Comparison of ENCODE assay signal across 8 mouse cellular contexts in genomic region chr1:171361106-171362103, GRCm38 (mm10). TPM values are rescaled to one million over a fixed set of nuclear protein-coding genes. Genes with fewer than 3 reads are reported as not detected.
A peak's percentile ranks its signal among the peaks of the same experiment; 100 is the strongest.
DNase-seq lines count a peak whose midpoint lies in the region; ATAC-seq and TF ChIP-seq lines count a peak whose summit lies in the region.

No protein-coding gene starts in this region.

- peak overlapping the region; percentile 84 for H3K4me2 ChIP-seq in limb, embryonic 13.5 days (replicated peaks)
- H3K4me2 ChIP-seq in midbrain, embryonic 14.5 days (ENCODE audit: low read length) = peak overlapping the region; percentile 94

- 36% methylated on average over 16 of the region's 16 CpGs for WGBS in heart, adult 2 months
- 37% methylated on average over 16 of the region's 16 CpGs for WGBS in kidney, adult 2 months
- 16% methylated on average over 16 of the region's 16 CpGs for WGBS in limb, embryonic 13.5 days
- WGBS in midbrain, embryonic 14.5 days = 28% methylated on average over 16 of the region's 16 CpGs

- H3K4me1 ChIP-seq in heart, adult 2 months (ENCODE audit: control insufficient read depth, insufficient read depth, low read length) = no peaks in the 10 kb centered on the region; the same call in 1 of the 2 replicates
- H3K4me1 ChIP-seq in kidney, adult 2 months (ENCODE audit: control insufficient read depth, insufficient read depth, low read length) = no peaks in the 10 kb centered on the region; the same call in 1 of the 2 replicates
- peaks cover 22% of the 10 kb centered on the region for H3K4me1 ChIP-seq in limb, embryonic 13.5 days
- H3K4me1 ChIP-seq in midbrain, embryonic 14.5 days (ENCODE audit: control insufficient read depth, insufficient read depth, low read length) = peaks cover 11% of the 10 kb centered on the region

- TF ChIP-seq POLR2A in heart, adult 2 months (IDR thresholded peaks at IDR 0.05; ENCODE audit: insufficient read depth, low read depth, low read length) = no peak
- no peak for TF ChIP-seq POLR2A in kidney, adult 2 months (IDR thresholded peaks at IDR 0.05; ENCODE audit: low read depth, low read length)

- peak; percentile 98 for TF ChIP-seq CTCF in heart, adult 2 months (IDR thresholded peaks at IDR 0.05)
- peak; percentile 86 for TF ChIP-seq CTCF in kidney, adult 2 months (conservative IDR thresholded peaks at IDR 0.05; ENCODE audit: insufficient read depth, insufficient read length, low read depth, low read length)

- no peaks in the 10 kb centered on the region for H3K36me3 ChIP-seq in heart, adult 2 months (ENCODE audit: control insufficient read depth, insufficient read depth, low read length)
- no peaks in the 10 kb centered on the region for H3K36me3 ChIP-seq in kidney, adult 2 months (ENCODE audit: control insufficient read depth, insufficient read depth, low read length)
- H3K36me3 ChIP-seq in limb, embryonic 13.5 days = peaks cover 32% of the 10 kb centered on the region
- peaks cover 18% of the 10 kb centered on the region for H3K36me3 ChIP-seq in midbrain, embryonic 14.5 days (ENCODE audit: control insufficient read depth, insufficient read depth, low read length)

- peak; percentile 66 for ATAC-seq in activated CD4-positive, CD25-positive, alpha-beta regulatory T cell, adult 4 months
- peak; percentile 53; the same call in 1 of the 2 replicates for ATAC-seq in limb, embryonic 13.5 days (ENCODE audit: low FRiP score, low read depth)
- peak; percentile 80 for ATAC-seq in midbrain, embryonic 14.5 days (ENCODE audit: low FRiP score, low TSS enrichment)

- H3K9me3 ChIP-seq in limb, embryonic 13.5 days = peaks cover 5% of the 10 kb centered on the region
- H3K9me3 ChIP-seq in midbrain, embryonic 14.5 days (ENCODE audit: control insufficient read depth, low read length) = peaks cover 3% of the 10 kb centered on the region

- peak overlapping the region; percentile 44; the same call in 1 of the 2 replicates for H3K27ac ChIP-seq in heart, adult 2 months
- H3K27ac ChIP-seq in kidney, adult 2 months (ENCODE audit: insufficient read depth, low read depth, low read length) = peak overlapping the region; percentile 58; the same call in 1 of the 2 replicates
- peak overlapping the region; percentile 74 for H3K27ac ChIP-seq in limb, embryonic 13.5 days
- H3K27ac ChIP-seq in midbrain, embryonic 14.5 days (replicated peaks; ENCODE audit: low read depth, low read length) = peak overlapping the region; percentile 80

- no peaks in the 10 kb centered on the region for H3K79me2 ChIP-seq in heart, adult 2 months (replicated peaks; ENCODE audit: control insufficient read depth, insufficient read depth, low read length)

- peak overlapping the region; percentile 49; the same call in 1 of the 2 replicates for H3K9ac ChIP-seq in heart, adult 2 months (ENCODE audit: low read depth, low read length)
- peak overlapping the region; percentile 78 for H3K9ac ChIP-seq in limb, embryonic 13.5 days
- peak overlapping the region; percentile 73 for H3K9ac ChIP-seq in midbrain, embryonic 14.5 days (replicated peaks; ENCODE audit: low read length)

- H3K27me3 ChIP-seq in heart, adult 2 months (ENCODE audit: control insufficient read depth, insufficient read depth, low read length) = no peaks in the 10 kb centered on the region
- H3K27me3 ChIP-seq in kidney, adult 2 months (replicated peaks; ENCODE audit: control insufficient read depth, insufficient read depth, low read length) = no peaks in the 10 kb centered on the region
- H3K27me3 ChIP-seq in limb, embryonic 13.5 days = peaks cover 10% of the 10 kb centered on the region
- no peaks in the 10 kb centered on the region for H3K27me3 ChIP-seq in midbrain, embryonic 14.5 days (ENCODE audit: control insufficient read depth, insufficient read depth, low read length)

- peak; percentile 74; the same call in 1 of the 2 replicates for TF ChIP-seq EP300 in heart, adult 2 months (IDR thresholded peaks at IDR 0.05; ENCODE audit: insufficient read depth, low read depth, low read length)

- intact Hi-C loops in heart, adult 2 months (cut with DNase I) = loop anchor here (1.0 to 5.0 kb wide), 3 partner anchors 46 to 205 kb away; no protein-coding TSS in a partner anchor

- peak; percentile 86 for DNase-seq in 3T3-L1 (ENCODE audit: low read depth, low spot score)
- DNase-seq in embryo, embryonic 10.5 days (ENCODE audit: low spot score) = peak; percentile 92
- peak; percentile 55 to 56 for DNase-seq in heart, adult 2 months
- peak; percentile 78 for DNase-seq in kidney, adult 2 months
- DNase-seq in midbrain, embryonic 14.5 days = peak; percentile 93
- DNase-seq in spleen, postnatal 14 days (ENCODE audit: low spot score in 2 of 2) = peak; percentile 51 to 70

- H3K4me3 ChIP-seq in heart, adult 2 months = peak overlapping the region; percentile 13
- peak overlapping the region; percentile 69 for H3K4me3 ChIP-seq in kidney, adult 2 months (ENCODE audit: insufficient read depth, low read depth, low read length)
- peak overlapping the region; percentile 56 for H3K4me3 ChIP-seq in limb, embryonic 13.5 days
- H3K4me3 ChIP-seq in midbrain, embryonic 14.5 days (replicated peaks; ENCODE audit: low read depth, low read length) = peak overlapping the region; percentile 39

RNA-seq across cellular contexts. Expression of gene Klhdc9, which starts 0.8 kb away (rescaled TPM):
- polyA plus RNA-seq in activated CD4-positive, CD25-positive, alpha-beta regulatory T cell, adult 4 months (2017; shearing (Covaris generic)) = under 1 TPM in 1 of 2 experiments, not detected in 1; 0.48 TPM
- total RNA-seq in heart, adult 2 months (2021) = under 1 TPM in 1 of 2 experiments, not detected in 1; 0.16 TPM
- polyA plus RNA-seq in heart, adult 2 months (2012; rRNA removed) = 0.20 and 0.25 TPM in 2 replicates
- polyA plus RNA-seq in kidney, adult 2 months (2012; rRNA removed) = 6.9 and 7.1 TPM in 2 replicates
- polyA plus RNA-seq in limb, embryonic 13.5 days (2015; fragmentation: Nextera tagmentation; extraction: Ambion mirVana) = 2.2 and 2.3 TPM in 2 replicates
- polyA plus RNA-seq in midbrain, embryonic 14.5 days (2014; fragmentation: Nextera tagmentation; extraction: Ambion mirVana) = 3.6 and 3.7 TPM in 2 replicates

RNA-seq across cellular contexts. Expression of gene Nectin4, which starts 8.5 kb away (rescaled TPM):
- polyA plus RNA-seq in activated CD4-positive, CD25-positive, alpha-beta regulatory T cell, adult 4 months (2017; shearing (Covaris generic)) = under 1 TPM in 1 of 2 experiments, not detected in 1; 0.09 TPM
- under 1 TPM; 0.13 to 0.23 TPM for total RNA-seq in heart, adult 2 months (2021)
- polyA plus RNA-seq in heart, adult 2 months (2012; rRNA removed) = 0.21 and 0.29 TPM in 2 replicates
- 2.3 TPM in 2 replicates for polyA plus RNA-seq in kidney, adult 2 months (2012; rRNA removed)
- polyA plus RNA-seq in limb, embryonic 13.5 days (2015; fragmentation: Nextera tagmentation; extraction: Ambion mirVana) = 11.7 and 13.7 TPM in 2 replicates
- polyA plus RNA-seq in midbrain, embryonic 14.5 days (2014; fragmentation: Nextera tagmentation; extraction: Ambion mirVana) = 1.4 and 1.6 TPM in 2 replicates

RNA-seq across cellular contexts. Expression of gene Pfdn2, which starts 15.9 kb away (rescaled TPM):
- 10 to 100 TPM; 34.7 to 60.5 TPM for polyA plus RNA-seq in activated CD4-positive, CD25-positive, alpha-beta regulatory T cell, adult 4 months (2017; shearing (Covaris generic))
- 10 to 100 TPM; 68.3 to 97.4 TPM for total RNA-seq in heart, adult 2 months (2021)
- 25.4 and 29.8 TPM in 2 replicates for polyA plus RNA-seq in heart, adult 2 months (2012; rRNA removed)
- 17.1 and 37.0 TPM in 2 replicates for polyA plus RNA-seq in kidney, adult 2 months (2012; rRNA removed)
- polyA plus RNA-seq in limb, embryonic 13.5 days (2015; fragmentation: Nextera tagmentation; extraction: Ambion mirVana) = 120 and 128 TPM in 2 replicates
- 63.0 and 94.0 TPM in 2 replicates for polyA plus RNA-seq in midbrain, embryonic 14.5 days (2014; fragmentation: Nextera tagmentation; extraction: Ambion mirVana)

RNA-seq across cellular contexts. Expression of gene Nit1, which starts 16.0 kb away (rescaled TPM):
- polyA plus RNA-seq in activated CD4-positive, CD25-positive, alpha-beta regulatory T cell, adult 4 months (2017; shearing (Covaris generic)) = 10 to 100 TPM; 26.3 to 29.7 TPM
- 10 to 100 TPM; 25.9 to 32.7 TPM for total RNA-seq in heart, adult 2 months (2021)
- polyA plus RNA-seq in heart, adult 2 months (2012; rRNA removed) = 40.1 and 41.3 TPM in 2 replicates
- 207 and 209 TPM in 2 replicates for polyA plus RNA-seq in kidney, adult 2 months (2012; rRNA removed)
- 43.5 and 43.9 TPM in 2 replicates for polyA plus RNA-seq in limb, embryonic 13.5 days (2015; fragmentation: Nextera tagmentation; extraction: Ambion mirVana)
- 39.1 and 45.0 TPM in 2 replicates for polyA plus RNA-seq in midbrain, embryonic 14.5 days (2014; fragmentation: Nextera tagmentation; extraction: Ambion mirVana)

RNA-seq across cellular contexts. Expression of gene Arhgap30, which starts 27.3 kb away (rescaled TPM):
- polyA plus RNA-seq in activated CD4-positive, CD25-positive, alpha-beta regulatory T cell, adult 4 months (2017; shearing (Covaris generic)) = 10 to 100 TPM; 71.7 to 78.8 TPM
- total RNA-seq in heart, adult 2 months (2021) = 1 to 10 TPM; 2.3 to 2.4 TPM
- 2.6 and 3.2 TPM in 2 replicates for polyA plus RNA-seq in heart, adult 2 months (2012; rRNA removed)
- 1.6 and 4.8 TPM in 2 replicates for polyA plus RNA-seq in kidney, adult 2 months (2012; rRNA removed)
- 1.4 and 1.5 TPM in 2 replicates for polyA plus RNA-seq in limb, embryonic 13.5 days (2015; fragmentation: Nextera tagmentation; extraction: Ambion mirVana)
- 0.09 and 0.42 TPM in 2 replicates for polyA plus RNA-seq in midbrain, embryonic 14.5 days (2014; fragmentation: Nextera tagmentation; extraction: Ambion mirVana)

Comparison
In these comparisons a context has a peak if more than half of its experiments do, and no peak if none do; other contexts are left out.
1. Peak in every context shown above with its lines: DNase-seq, ATAC-seq, H3K4me3 ChIP-seq and H3K27ac ChIP-seq.
2. H3K4me3 ChIP-seq: peak in every context shown above with its lines; median percentile 69 in kidney, adult 2 months; 56 in limb, embryonic 13.5 days; 39 in midbrain, embryonic 14.5 days; 13 in heart, adult 2 months.